Mouse (Mus musculus) spleen, adult 12 weeks (tissue): ENCODE measurements around the gene Luzp1.

ENCODE experiments used
- DNase-seq: peaks from one replicate; pipeline ENCODE4 v3.0.0; 2022; ENCODE audit warnings: low spot score

Gene Luzp1

GRCm38 (mm10) chr4:136548381-136548801 lies 78.8 kb downstream of the Luzp1 start:
- no peak for DNase-seq

- DNase-seq, result no peak
Measured at GRCm38 (mm10) chr4:136553108-136553507, 83.5 kb downstream of the Luzp1 start.

GRCm38 (mm10) chr4:136557638-136558037 lies 88.1 kb downstream of the Luzp1 start:
- DNase-seq, result no peak

- no peak for DNase-seq
Measured at GRCm38 (mm10) chr4:136559690-136560089, 90.1 kb downstream of the Luzp1 start.

GRCm38 (mm10) chr4:136560270-136560991 lies 90.9 kb downstream of the Luzp1 start:
- DNase-seq, result no peak

GRCm38 (mm10) chr4:136562755-136563154 lies 93.2 kb downstream of the Luzp1 start:
- no peak for DNase-seq

GRCm38 (mm10) chr4:136568629-136569028 lies 99.1 kb downstream of the Luzp1 start:
- DNase-seq, result no peak

- no peak for DNase-seq
Measured at GRCm38 (mm10) chr4:136569998-136570397, 100.4 kb downstream of the Luzp1 start.

GRCm38 (mm10) chr4:136581885-136582284 lies 112.3 kb downstream of the Luzp1 start:
- DNase-seq, result no peak

- DNase-seq, result no peak
Measured at GRCm38 (mm10) chr4:136587221-136587827, 117.8 kb downstream of the Luzp1 start.

- DNase-seq, result no peak
Measured at GRCm38 (mm10) chr4:136588003-136588402, 118.4 kb downstream of the Luzp1 start.

- no peak for DNase-seq
Measured at GRCm38 (mm10) chr4:136592111-136592510, 122.5 kb downstream of the Luzp1 start.

GRCm38 (mm10) chr4:136594006-136594405 lies 124.4 kb downstream of the Luzp1 start:
- DNase-seq, result no peak

GRCm38 (mm10) chr4:136595221-136595620 lies 125.7 kb downstream of the Luzp1 start:
- no peak for DNase-seq

- DNase-seq, result no peak
Measured at GRCm38 (mm10) chr4:136598268-136598876, 128.8 kb downstream of the Luzp1 start.

- DNase-seq, result no peak
Measured at GRCm38 (mm10) chr4:136599869-136600268, 130.3 kb downstream of the Luzp1 start.

- no peak for DNase-seq
Measured at GRCm38 (mm10) chr4:136600536-136600935, 131.0 kb downstream of the Luzp1 start.

GRCm38 (mm10) chr4:136601476-136601875 lies 131.9 kb downstream of the Luzp1 start:
- DNase-seq, result peak; percentile 43

GRCm38 (mm10) chr4:136602018-136602554 lies 132.5 kb downstream of the Luzp1 start:
- DNase-seq, result peak; percentile 48

GRCm38 (mm10) chr4:136602568-136602967 lies 133.0 kb downstream of the Luzp1 start, which contains the start of gene Kdm1a:
TSS of gene Kdm1a (minus strand) at chr4:136602723.
- peak; percentile 91 for DNase-seq
